Mouse (Mus musculus): ENCODE measurements around the gene Nme8. TPM values are rescaled to one million over a fixed set of nuclear protein-coding genes. Genes with fewer than 3 reads are reported as not detected.

Nme8 gene
- total RNA-seq, 1 experiment = not detected

DNA sequence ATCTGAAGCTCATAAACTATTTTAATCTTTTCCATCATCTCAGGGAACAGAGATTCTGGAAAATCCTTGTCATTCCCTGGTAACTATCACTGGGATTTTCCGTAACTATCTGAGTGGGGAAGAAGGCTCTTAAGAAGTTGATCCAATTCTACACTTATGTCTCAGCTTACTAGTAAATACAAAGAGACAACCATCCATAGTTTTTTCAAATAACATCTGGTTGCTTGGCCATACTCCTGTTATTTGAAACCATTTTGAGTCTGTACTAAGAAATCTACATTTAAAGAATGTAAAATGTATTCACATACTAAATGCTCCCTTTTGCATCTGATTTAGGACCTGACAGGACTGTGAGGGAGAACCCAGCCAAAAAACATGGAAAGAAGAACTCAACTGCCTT lies 84.2 kb downstream of the Nme8 start:
- Histone ChIP-seq H3K4me1 (ENCODE audit: control insufficient read depth in 2 of 2, insufficient read depth in 2 of 2, low read length in 2 of 2, poor library complexity in 1 of 2) (peaks cover 0 to 3% of the 10 kb centered on the region in 2 experiments; a peak in 1 of 4 replicates), H3K9me3 (ENCODE audit: control insufficient read depth, insufficient read depth, low read depth, low read length) (no peaks in the 10 kb centered on the region), H3K9ac (ENCODE audit: insufficient read depth, low read depth, low read length, poor library complexity, severe bottlenecking) (no peak overlapping the region), H3K36me3 (ENCODE audit: control insufficient read depth, insufficient read depth, low read length, poor library complexity, severe bottlenecking) (no peaks in the 10 kb centered on the region; the same call in none of the 2 replicates), H3K27ac (ENCODE audit: insufficient read depth, low read depth, low read length, poor library complexity, severe bottlenecking) (no peak overlapping the region), H3K4me3 (ENCODE audit: insufficient read depth in 1 of 2, low read depth in 1 of 2, low read length in 2 of 2, poor library complexity in 1 of 2, severe bottlenecking in 1 of 2) (no peak overlapping the region)
- in situ Hi-C loops (cut with MboI; ENCODE audit: low sequenced_read_pairs in 2 of 2, unreplicated experiment in 2 of 2) = no loop called here
- DNase-seq (ENCODE audit: low read depth, low spot score) = no peak
- no peak for TF ChIP-seq CHD2 (IDR thresholded peaks at IDR 0.05; ENCODE audit: low read depth, low read length)
- no peak for TF ChIP-seq HCFC1 (IDR thresholded peaks at IDR 0.05; ENCODE audit: borderline replicate concordance, insufficient read depth, low read length)
- no peak for TF ChIP-seq MAFK (IDR thresholded peaks at IDR 0.05; ENCODE audit: insufficient read depth, low read depth, low read length)
- no peak for TF ChIP-seq ZC3H11A (IDR thresholded peaks at IDR 0.05; ENCODE audit: borderline replicate concordance, low read depth, low read length)
- no peak for TF ChIP-seq ZNF384 (IDR thresholded peaks at IDR 0.05; ENCODE audit: low read depth, low read length)

DNA sequence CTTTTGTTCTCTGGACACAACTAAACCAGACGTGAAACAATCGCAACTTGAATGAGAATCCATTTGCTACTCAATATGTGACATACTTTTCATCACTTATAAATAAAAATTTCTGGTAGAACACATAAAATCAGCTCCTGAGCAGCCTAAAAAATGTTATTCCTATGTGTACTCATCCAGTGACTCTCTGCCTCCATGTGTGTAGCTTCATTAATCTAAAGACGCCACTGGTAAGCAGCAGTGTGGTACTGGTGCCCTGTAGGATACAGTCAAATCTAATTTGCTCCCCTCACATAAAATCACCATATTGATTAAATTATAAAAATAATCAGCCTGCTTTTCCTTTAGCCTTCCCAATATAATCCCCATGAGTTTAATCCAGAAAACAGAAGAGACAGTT lies 84.6 kb downstream of the Nme8 start:
- Histone ChIP-seq H3K36me3 (ENCODE audit: control insufficient read depth, insufficient read depth, low read length, poor library complexity, severe bottlenecking) (no peaks in the 10 kb centered on the region; the same call in none of the 2 replicates), H3K9me3 (ENCODE audit: control insufficient read depth, insufficient read depth, low read depth, low read length) (no peaks in the 10 kb centered on the region), H3K9ac (ENCODE audit: insufficient read depth, low read depth, low read length, poor library complexity, severe bottlenecking) (no peak overlapping the region), H3K27ac (ENCODE audit: insufficient read depth, low read depth, low read length, poor library complexity, severe bottlenecking) (no peak overlapping the region), H3K4me1 (ENCODE audit: control insufficient read depth in 2 of 2, insufficient read depth in 2 of 2, low read length in 2 of 2, poor library complexity in 1 of 2) (no peaks in the 10 kb centered on the region), H3K4me3 (ENCODE audit: insufficient read depth in 1 of 2, low read depth in 1 of 2, low read length in 2 of 2, poor library complexity in 1 of 2, severe bottlenecking in 1 of 2) (no peak overlapping the region)
- no peak for DNase-seq (ENCODE audit: low read depth, low spot score)
- in situ Hi-C loops (cut with MboI; ENCODE audit: low sequenced_read_pairs in 2 of 2, unreplicated experiment in 2 of 2) = no loop called here
- TF ChIP-seq CHD2 (IDR thresholded peaks at IDR 0.05; ENCODE audit: low read depth, low read length) (no peak), ZNF384 (IDR thresholded peaks at IDR 0.05; ENCODE audit: low read depth, low read length) (no peak), HCFC1 (IDR thresholded peaks at IDR 0.05; ENCODE audit: borderline replicate concordance, insufficient read depth, low read length) (no peak), ZC3H11A (IDR thresholded peaks at IDR 0.05; ENCODE audit: borderline replicate concordance, low read depth, low read length) (no peak), MAFK (IDR thresholded peaks at IDR 0.05; ENCODE audit: insufficient read depth, low read depth, low read length) (no peak)

DNA sequence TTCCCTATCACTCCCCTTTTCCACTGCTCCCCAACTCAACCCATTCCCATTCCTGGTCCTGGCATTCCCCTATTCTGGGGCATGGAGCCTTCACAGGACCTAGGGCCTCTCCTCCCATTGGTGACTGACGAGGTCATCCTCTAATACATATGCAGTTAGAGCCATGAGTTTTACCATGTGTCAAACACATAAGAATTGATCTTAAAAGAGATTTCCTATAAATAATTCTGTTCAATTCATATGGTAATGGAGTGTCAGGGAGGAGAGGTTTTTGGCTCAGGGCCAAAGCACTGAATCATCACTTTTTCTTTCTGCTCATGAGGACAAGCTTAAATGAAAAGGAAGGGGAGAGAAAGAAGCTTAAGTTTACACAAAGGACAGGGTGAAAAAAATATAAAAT lies 85.2 kb downstream of the Nme8 start:
- H3K9me3 ChIP-seq (ENCODE audit: control insufficient read depth, insufficient read depth, low read depth, low read length) = no peaks in the 10 kb centered on the region
- no peak for DNase-seq (ENCODE audit: low read depth, low spot score)
- H3K36me3 ChIP-seq (ENCODE audit: control insufficient read depth, insufficient read depth, low read length, poor library complexity, severe bottlenecking) = no peaks in the 10 kb centered on the region; the same call in none of the 2 replicates
- no peak for TF ChIP-seq HCFC1 (IDR thresholded peaks at IDR 0.05; ENCODE audit: borderline replicate concordance, insufficient read depth, low read length)
- TF ChIP-seq MAFK (IDR thresholded peaks at IDR 0.05; ENCODE audit: insufficient read depth, low read depth, low read length) = no peak
- no peak for TF ChIP-seq ZNF384 (IDR thresholded peaks at IDR 0.05; ENCODE audit: low read depth, low read length)
- TF ChIP-seq CHD2 (IDR thresholded peaks at IDR 0.05; ENCODE audit: low read depth, low read length) = no peak
- TF ChIP-seq ZC3H11A (IDR thresholded peaks at IDR 0.05; ENCODE audit: borderline replicate concordance, low read depth, low read length) = no peak
- no peak overlapping the region for H3K4me3 ChIP-seq (ENCODE audit: insufficient read depth in 1 of 2, low read depth in 1 of 2, low read length in 2 of 2, poor library complexity in 1 of 2, severe bottlenecking in 1 of 2)
- in situ Hi-C loops (cut with MboI; ENCODE audit: low sequenced_read_pairs in 2 of 2, unreplicated experiment in 2 of 2) = no loop called here
- no peak overlapping the region for H3K9ac ChIP-seq (ENCODE audit: insufficient read depth, low read depth, low read length, poor library complexity, severe bottlenecking)
- H3K4me1 ChIP-seq (ENCODE audit: control insufficient read depth in 2 of 2, insufficient read depth in 2 of 2, low read length in 2 of 2, poor library complexity in 1 of 2) = no peaks in the 10 kb centered on the region
- H3K27ac ChIP-seq (ENCODE audit: insufficient read depth, low read depth, low read length, poor library complexity, severe bottlenecking) = no peak overlapping the region

DNA sequence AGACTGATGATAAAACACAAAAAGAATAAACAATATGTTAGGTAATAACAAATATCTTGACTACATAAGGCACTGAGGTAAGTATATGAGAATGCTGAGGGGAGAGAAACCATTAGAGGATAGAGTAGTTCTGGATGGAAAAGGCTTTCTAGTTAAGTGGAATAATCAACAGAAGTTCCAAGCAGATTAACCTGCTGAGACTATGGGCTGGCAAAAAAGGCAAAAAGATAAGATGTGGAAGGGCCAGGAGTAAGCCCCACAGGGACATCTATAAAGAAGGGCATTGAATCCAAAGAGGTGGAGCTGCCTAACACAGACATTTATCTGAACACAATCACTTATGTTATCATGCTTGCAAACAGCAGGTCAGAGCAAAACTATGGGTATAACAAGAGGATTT lies 89.5 kb downstream of the Nme8 start:
- no peak for DNase-seq (ENCODE audit: low read depth, low spot score)
- Histone ChIP-seq H3K4me1 (ENCODE audit: control insufficient read depth in 2 of 2, insufficient read depth in 2 of 2, low read length in 2 of 2, poor library complexity in 1 of 2) (no peaks in the 10 kb centered on the region), H3K4me3 (ENCODE audit: insufficient read depth in 1 of 2, low read depth in 1 of 2, low read length in 2 of 2, poor library complexity in 1 of 2, severe bottlenecking in 1 of 2) (no peak overlapping the region), H3K9me3 (ENCODE audit: control insufficient read depth, insufficient read depth, low read depth, low read length) (no peaks in the 10 kb centered on the region), H3K36me3 (ENCODE audit: control insufficient read depth, insufficient read depth, low read length, poor library complexity, severe bottlenecking) (no peaks in the 10 kb centered on the region; the same call in 1 of the 2 replicates), H3K27ac (ENCODE audit: insufficient read depth, low read depth, low read length, poor library complexity, severe bottlenecking) (no peak overlapping the region), H3K9ac (ENCODE audit: insufficient read depth, low read depth, low read length, poor library complexity, severe bottlenecking) (no peak overlapping the region)
- TF ChIP-seq CHD2 (IDR thresholded peaks at IDR 0.05; ENCODE audit: low read depth, low read length) = no peak
- in situ Hi-C loops (cut with MboI; ENCODE audit: low sequenced_read_pairs in 2 of 2, unreplicated experiment in 2 of 2) = no loop called here

DNA sequence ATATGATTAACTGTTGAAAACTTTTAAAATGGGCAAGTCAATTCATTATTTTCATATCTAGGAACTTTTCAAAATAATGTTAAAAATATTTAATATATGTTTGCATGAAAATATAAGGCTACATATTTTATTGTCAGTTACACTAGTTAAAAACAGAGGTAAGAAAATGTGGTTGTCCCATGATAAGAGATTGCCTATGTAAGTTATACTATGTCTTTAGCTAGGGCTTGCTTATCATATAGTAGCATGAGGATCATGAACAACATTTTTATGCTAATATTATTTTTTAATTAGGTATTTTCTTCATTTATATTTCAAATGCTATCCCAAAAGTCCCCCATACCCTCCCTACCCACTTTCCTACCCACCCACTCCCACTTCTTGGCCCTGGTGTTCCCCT lies 92.7 kb downstream of the Nme8 start:
- Histone ChIP-seq H3K27ac (ENCODE audit: insufficient read depth, low read depth, low read length, poor library complexity, severe bottlenecking) (no peak overlapping the region), H3K36me3 (ENCODE audit: control insufficient read depth, insufficient read depth, low read length, poor library complexity, severe bottlenecking) (no peaks in the 10 kb centered on the region), H3K4me1 (ENCODE audit: control insufficient read depth in 2 of 2, insufficient read depth in 2 of 2, low read length in 2 of 2, poor library complexity in 1 of 2) (no peaks in the 10 kb centered on the region), H3K9me3 (ENCODE audit: control insufficient read depth, insufficient read depth, low read depth, low read length) (no peaks in the 10 kb centered on the region), H3K4me3 (ENCODE audit: insufficient read depth in 1 of 2, low read depth in 1 of 2, low read length in 2 of 2, poor library complexity in 1 of 2, severe bottlenecking in 1 of 2) (no peak overlapping the region), H3K9ac (ENCODE audit: insufficient read depth, low read depth, low read length, poor library complexity, severe bottlenecking) (no peak overlapping the region)
- no peak for DNase-seq (ENCODE audit: low read depth, low spot score)
- TF ChIP-seq MAFK (IDR thresholded peaks at IDR 0.05; ENCODE audit: insufficient read depth, low read depth, low read length) (no peak), ZC3H11A (IDR thresholded peaks at IDR 0.05; ENCODE audit: borderline replicate concordance, low read depth, low read length) (no peak), ZNF384 (IDR thresholded peaks at IDR 0.05; ENCODE audit: low read depth, low read length) (no peak), HCFC1 (IDR thresholded peaks at IDR 0.05; ENCODE audit: borderline replicate concordance, insufficient read depth, low read length) (no peak), CHD2 (IDR thresholded peaks at IDR 0.05; ENCODE audit: low read depth, low read length) (no peak)
- in situ Hi-C loops (cut with MboI; ENCODE audit: low sequenced_read_pairs in 2 of 2, unreplicated experiment in 2 of 2) = no loop called here
